Mouse (Mus musculus) lung, postnatal 0 days (tissue): Measurements from ENCODE around the gene Hcls1.

Experiments used
- CTCF ChIP-seq: IDR thresholded peaks from 2 replicates; pipeline ENCODE4 v1.5.1; 2016; ENCODE audit warnings: antibody characterized with exemption, mild to moderate bottlenecking
- EP300 ChIP-seq: IDR thresholded peaks from 2 replicates; pipeline ENCODE4 v1.6.1; 2016; ENCODE audit warnings: antibody characterized with exemption, mild to moderate bottlenecking, control low read depth

- TF ChIP-seq CTCF = no peak
- no peak for TF ChIP-seq EP300
Measured at GRCm38 (mm10) chr16:36911909-36912308, 22.9 kb upstream of the Hcls1 start.
